Mouse (Mus musculus) frontal cortex, adult 2 months (tissue): ENCODE results near the gene Osbpl10. TPM values are rescaled to one million over a fixed set of nuclear protein-coding genes. Genes with fewer than 3 reads are reported as not detected.

Experiments
- DNase-seq, 2 experiments: peaks; one replicate each; pipeline ENCODE4 v3.0.0; 2022; ENCODE audit warnings: low spot score in 1 of 2; ENCODE audit errors: extremely low spot score in 1 of 2
- polyA plus RNA-seq: library from polyadenylated mRNA; depleted of rRNA; stranded (reverse); fragments of >200 nt; gene quantifications from 2 replicates; pipeline ENCODE4 v1.2.3, GENCODE M21; 2012

Osbpl10 gene
- polyA plus RNA-seq, 1 experiment = 18.7 TPM

- peak in 1 of 2 experiments; percentile 36 for DNase-seq
Measured at GRCm38 (mm10) chr9:114979969-114980368, 1.6 kb downstream of the Osbpl10 start.

- peak in 1 of 2 experiments; percentile 43 for DNase-seq
Measured at GRCm38 (mm10) chr9:114982689-114983360, 4.5 kb downstream of the Osbpl10 start, which contains the start of gene Rps27rt. Rps27rt (minus strand) TSS chr9:114982739.

GRCm38 (mm10) chr9:114985741-114986140 lies 7.4 kb downstream of the Osbpl10 start:
- DNase-seq = no peak

GRCm38 (mm10) chr9:114986361-114986760 lies 8.0 kb downstream of the Osbpl10 start:
- no peak for DNase-seq

- DNase-seq = no peak
Measured at GRCm38 (mm10) chr9:114988029-114988428, 9.7 kb downstream of the Osbpl10 start.

- no peak for DNase-seq
Measured at GRCm38 (mm10) chr9:114988610-114989327, 10.4 kb downstream of the Osbpl10 start.

GRCm38 (mm10) chr9:114990421-114990820 lies 12.1 kb downstream of the Osbpl10 start:
- DNase-seq = no peak

- DNase-seq = no peak
Measured at GRCm38 (mm10) chr9:114992528-114992927, 14.2 kb downstream of the Osbpl10 start.

GRCm38 (mm10) chr9:114995250-114995649 lies 16.9 kb downstream of the Osbpl10 start:
- no peak for DNase-seq

- DNase-seq = no peak
Measured at GRCm38 (mm10) chr9:114995716-114996115, 17.3 kb downstream of the Osbpl10 start.

GRCm38 (mm10) chr9:114996489-114996888 lies 18.1 kb downstream of the Osbpl10 start:
- no peak for DNase-seq

GRCm38 (mm10) chr9:114999010-114999770 lies 20.8 kb downstream of the Osbpl10 start:
- DNase-seq = no peak

GRCm38 (mm10) chr9:114999771-115000146 lies 21.4 kb downstream of the Osbpl10 start:
- DNase-seq = no peak

GRCm38 (mm10) chr9:115005446-115005845 lies 27.1 kb downstream of the Osbpl10 start:
- DNase-seq = no peak

- no peak for DNase-seq
Measured at GRCm38 (mm10) chr9:115007776-115008175, 29.4 kb downstream of the Osbpl10 start.

GRCm38 (mm10) chr9:115008194-115008593 lies 29.8 kb downstream of the Osbpl10 start:
- DNase-seq = peak in 1 of 2 experiments; percentile 64

- DNase-seq = no peak
Measured at GRCm38 (mm10) chr9:115012367-115012766, 34.0 kb downstream of the Osbpl10 start.

GRCm38 (mm10) chr9:115020141-115020540 lies 41.8 kb downstream of the Osbpl10 start:
- DNase-seq = no peak

GRCm38 (mm10) chr9:115021419-115021818 lies 43.0 kb downstream of the Osbpl10 start:
- DNase-seq = no peak

GRCm38 (mm10) chr9:115023137-115023536 lies 44.8 kb downstream of the Osbpl10 start:
- DNase-seq = no peak

GRCm38 (mm10) chr9:115023708-115024383 lies 45.5 kb downstream of the Osbpl10 start:
- DNase-seq = peak; percentile 65 to 72
